Mouse (Mus musculus): ENCODE data around the gene Cfap36. TPM values are rescaled to one million over a fixed set of nuclear protein-coding genes. Genes with fewer than 3 reads are reported as not detected.

Cfap36 gene
- 10 to 100 TPM; 31.6 to 37.9 TPM for polyA plus RNA-seq (2017; shearing (Covaris generic))

GRCm38 (mm10) chr11:29246883-29247650 is at the start of gene Cfap36:
Gene Cfap36 (minus strand): TSS chr11:29247409.

GRCm38 (mm10) chr11:29172563-29173124 is 74.6 kb downstream of the Cfap36 start, which contains the start of gene Ppp4r3b:
Gene Ppp4r3b (plus strand): TSS chr11:29172890.

Other genes with a start within 250 kb of the Cfap36 start
- 10 to 100 TPM; 30.3 to 36.7 TPM for gene Pnpt1, start 116.7 kb downstream of the Cfap36 start, polyA plus RNA-seq (2017; shearing (Covaris generic))
- gene Ppp4r3b, start 74.5 kb downstream of the Cfap36 start, polyA plus RNA-seq (2017; shearing (Covaris generic)): 100 to 1,000 TPM; 148 to 170 TPM
- gene Ccdc88a, start 126.2 kb upstream of the Cfap36 start, polyA plus RNA-seq (2017; shearing (Covaris generic)): 1 to 10 TPM in 1 of 2 experiments, under 1 TPM in 1; 0.74 to 6.8 TPM

Measured in activated CD4-positive, CD25-positive, alpha-beta regulatory T cell (primary cell).